Mouse (Mus musculus) monocyte, adult 5-6 weeks (primary cell): Measurements from ENCODE around the gene Irf2. TPM values are rescaled to one million over a fixed set of nuclear protein-coding genes. Genes with fewer than 3 reads are reported as not detected.
"Not testable (repeated sequence)": the region's sequence is repeated elsewhere in the genome, so short reads cannot be mapped to it uniquely, and the experiment has no call there.

ENCODE experiments used
- ATAC-seq: fragments of 153-309, 156-312 bp; replicated peaks from 2 replicates; pipeline ENCODE4 v1.8.0; 2017; ENCODE audit warnings: mild to moderate bottlenecking; ENCODE audit not compliant: low TSS enrichment, insufficient number of reproducible peaks, severe bottlenecking, poor library complexity, low FRiP score
- total RNA-seq: library from RNA; stranded (forward); fragments of 200-1000, 200-491, 200-594 nt; gene quantifications from 3 replicates; pipeline ENCODE4 v1.2.3, GENCODE M21; 2017

Gene Irf2
- total RNA-seq, 1 experiment from 2014 or later: 109 TPM

DNA sequence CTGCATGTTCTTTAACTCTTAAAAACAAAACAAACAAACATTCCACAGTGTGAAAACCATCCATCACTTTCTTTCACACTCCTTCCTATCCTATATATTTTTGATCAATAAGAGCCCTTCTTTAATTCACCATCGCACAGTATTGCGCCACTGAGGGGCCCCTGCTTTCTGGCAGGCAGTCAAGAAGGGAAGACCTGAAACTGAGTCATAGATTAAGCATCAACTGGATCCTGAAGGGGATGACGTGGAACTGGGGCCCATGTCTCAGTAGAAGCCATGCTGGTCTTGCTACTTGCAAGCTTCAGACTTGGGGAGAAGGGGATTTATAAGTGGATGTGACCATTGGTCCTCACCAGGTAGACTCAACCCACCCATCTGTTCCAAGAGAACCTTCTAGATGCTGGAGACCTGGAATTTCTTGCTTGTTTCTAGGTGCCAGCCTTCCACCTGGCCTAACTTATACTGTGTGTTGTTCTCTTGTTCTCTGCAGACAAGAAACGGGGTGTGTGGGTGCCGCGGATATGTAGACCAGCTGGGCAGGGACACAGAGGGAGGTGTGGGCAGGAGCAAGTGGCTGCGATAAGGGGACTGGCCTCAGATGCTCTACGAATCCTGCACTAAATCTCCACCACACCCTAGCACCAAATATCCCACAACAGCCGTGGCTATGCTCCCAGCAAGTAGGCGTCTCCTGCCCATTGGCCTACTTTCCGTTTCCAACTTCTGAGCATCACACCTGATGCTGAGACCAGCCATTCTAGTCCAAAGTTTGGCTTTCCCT, 18.3 kb upstream of the Irf2 start:
- ATAC-seq: no peak

DNA sequence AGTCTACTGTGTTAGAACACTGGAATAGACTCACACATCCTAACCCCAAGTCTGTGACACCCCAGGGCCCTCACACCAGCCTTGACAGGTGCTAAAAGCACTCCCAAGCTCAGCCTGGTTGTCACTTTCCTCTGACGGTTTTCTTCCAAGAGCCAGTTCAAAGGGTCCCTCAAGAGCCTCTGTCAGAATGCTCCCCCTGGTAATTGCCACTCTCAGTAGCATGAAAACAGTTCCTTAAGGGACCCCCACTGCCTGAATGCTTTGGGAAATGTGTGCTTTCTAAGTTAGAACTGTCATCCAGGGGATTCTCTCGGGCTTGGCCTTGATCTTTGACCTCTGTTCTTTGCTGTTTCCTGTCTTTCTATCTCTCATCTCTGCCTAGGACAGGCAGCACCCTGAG, 17.0 kb upstream of the Irf2 start:
- no peak for ATAC-seq

DNA sequence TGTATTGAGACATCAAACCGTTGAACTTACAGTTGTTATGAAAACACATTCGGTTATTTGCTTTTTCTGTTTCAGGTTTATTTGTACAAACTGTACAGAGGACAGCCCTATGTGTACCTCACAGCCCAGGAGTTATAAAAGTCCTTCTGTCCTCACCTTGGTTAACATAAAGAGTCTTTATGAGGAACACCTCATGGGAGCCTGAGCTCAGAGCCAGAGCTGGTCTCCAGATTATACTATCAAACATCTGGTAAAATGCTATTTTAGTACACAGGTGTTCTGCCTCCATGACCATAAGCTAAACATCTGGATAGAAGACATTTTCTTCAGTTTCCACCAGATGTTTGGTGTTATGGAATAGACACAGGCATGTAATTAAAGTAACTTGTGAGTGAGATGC, 13.1 kb upstream of the Irf2 start:
- ATAC-seq: no peak

DNA sequence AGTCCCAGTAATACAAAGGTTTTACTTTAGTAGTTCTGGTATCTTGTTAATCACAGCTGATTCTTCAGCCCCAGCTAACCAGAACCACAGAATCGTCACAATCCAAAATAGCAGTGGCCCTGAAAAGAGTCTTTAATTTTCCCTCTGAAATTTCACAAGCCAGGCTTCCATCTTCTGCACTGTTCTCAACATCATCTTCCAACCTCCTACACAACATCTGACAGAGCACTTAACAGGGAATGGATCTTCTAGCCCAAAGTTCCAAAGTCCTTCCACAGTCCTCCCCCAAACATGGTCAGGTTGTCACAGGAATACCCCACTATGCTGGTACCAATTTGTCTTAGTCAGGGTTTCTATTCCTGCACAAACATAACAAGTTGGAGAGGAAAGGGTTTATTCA, 9.9 kb upstream of the Irf2 start:
- not testable (repeated sequence) for ATAC-seq

DNA sequence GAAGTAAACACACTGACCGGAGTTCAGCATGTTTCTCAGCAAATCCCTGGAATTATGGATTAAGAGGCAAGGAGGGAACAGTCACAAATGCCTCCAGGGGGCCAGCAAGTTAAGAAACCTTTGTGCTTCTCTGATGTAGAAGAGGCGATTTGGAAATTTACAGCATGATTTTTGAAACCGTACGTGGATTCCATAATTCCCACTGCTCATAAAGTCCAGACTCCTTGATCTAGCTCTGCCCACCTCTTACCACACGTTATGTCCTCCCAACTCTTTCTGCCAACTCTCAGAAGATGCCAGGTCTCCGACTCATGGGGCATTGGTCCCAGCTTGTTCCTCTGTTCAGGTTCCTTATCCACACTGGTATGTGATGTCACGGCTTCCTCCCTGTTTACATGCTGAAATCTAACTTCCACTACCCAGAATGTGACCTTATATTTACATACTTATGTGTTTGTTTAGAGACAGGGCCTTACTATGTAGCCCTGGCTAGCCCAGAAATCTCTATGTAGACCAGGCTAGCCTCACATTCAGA, 7.1 kb upstream of the Irf2 start:
- ATAC-seq: peak; percentile 86

DNA sequence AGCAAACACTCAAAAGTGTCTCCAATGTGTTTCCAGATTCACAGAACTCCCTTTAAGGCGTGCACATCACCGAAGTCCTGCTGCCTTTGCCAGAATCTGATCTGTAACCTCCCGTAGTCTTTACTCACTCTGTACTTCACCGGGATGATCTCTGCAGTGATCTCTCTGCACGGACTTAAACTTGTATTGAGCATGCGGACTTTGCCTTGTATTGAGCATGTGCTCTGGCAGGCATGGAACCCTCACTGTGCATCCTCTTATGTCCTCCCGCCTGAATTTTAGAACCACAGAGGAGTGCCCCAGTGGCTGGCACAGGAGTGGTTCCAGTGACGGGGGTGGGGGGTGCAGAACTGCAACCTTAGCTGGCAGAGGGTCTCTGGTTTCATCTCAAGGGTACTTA, 5.9 kb upstream of the Irf2 start:
- ATAC-seq: no peak

DNA sequence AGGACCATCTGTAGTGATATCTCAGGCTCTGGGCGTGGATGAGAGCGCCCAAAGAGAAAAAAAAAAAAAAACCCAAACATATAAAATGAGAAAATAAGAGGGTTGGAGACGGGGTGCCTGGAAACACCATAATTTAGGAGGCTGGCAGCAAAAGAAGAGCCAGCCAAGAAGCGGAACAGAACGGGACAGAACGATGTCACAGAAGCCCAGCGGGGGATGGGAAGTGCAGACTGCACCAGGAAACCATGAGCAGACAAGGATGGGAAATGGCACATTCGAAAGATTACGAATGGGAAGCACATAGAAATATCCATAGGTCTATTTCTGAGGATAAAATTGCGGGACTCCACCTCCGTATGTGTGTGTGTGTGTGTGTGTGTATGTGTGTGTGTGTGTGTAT, 4.0 kb upstream of the Irf2 start:
- no peak for ATAC-seq

DNA sequence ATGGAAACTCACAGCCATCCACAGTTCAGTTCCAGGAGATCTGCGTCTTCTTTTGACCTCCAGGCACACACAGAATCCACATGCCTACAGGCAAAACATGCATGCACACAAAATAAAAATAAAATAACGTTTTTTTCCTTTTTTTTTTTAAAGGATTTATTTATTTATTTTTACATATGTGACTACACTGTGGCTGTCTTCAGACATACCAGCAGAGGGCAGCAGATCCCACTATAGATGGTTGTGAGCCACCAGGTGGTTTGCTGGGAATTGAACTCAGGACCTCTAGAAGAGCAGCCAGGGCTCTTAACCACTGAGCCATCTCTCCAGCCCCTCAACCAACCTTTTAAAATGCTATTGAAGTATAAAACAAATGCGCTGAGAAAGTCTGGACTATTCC, 3.3 kb upstream of the Irf2 start:
- no peak for ATAC-seq

DNA sequence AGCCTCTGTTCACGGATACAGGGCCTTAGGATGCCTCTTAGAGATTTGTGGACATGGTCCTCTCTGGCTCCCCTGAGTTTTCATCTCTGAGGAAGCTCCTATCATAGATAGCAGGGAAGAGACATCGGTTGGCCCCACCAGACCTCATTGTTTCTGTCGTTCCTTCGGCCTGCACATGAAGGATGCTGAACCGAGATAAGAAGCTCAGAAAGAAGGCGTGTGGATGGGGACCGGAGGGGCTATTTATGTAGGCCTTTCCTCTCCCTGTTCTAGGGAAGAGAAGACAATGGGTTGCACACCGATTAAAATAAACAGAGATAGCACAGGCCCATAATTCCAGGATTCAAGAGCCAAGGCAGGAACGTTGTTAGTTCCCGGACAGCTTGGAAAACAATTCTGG, 2.1 kb upstream of the Irf2 start:
- no peak for ATAC-seq

DNA sequence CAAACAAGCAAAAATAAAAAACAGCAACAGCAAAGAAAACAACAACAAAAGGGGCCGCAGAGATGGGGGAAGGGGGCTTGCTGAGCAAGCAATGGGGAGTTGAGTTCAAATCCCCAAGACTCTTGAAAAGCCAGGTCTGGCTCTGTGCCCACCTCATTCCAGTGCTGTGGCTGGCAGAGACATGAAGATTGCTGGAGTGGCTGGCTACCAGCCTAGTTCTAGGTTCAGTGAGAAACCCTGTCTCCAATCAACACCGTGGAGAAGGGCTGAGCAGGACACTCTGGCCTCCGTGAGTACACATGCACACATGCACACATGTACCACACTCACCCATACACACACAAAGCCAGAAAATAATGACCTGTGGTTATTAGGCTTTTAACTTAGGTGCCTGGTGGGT, 1.6 kb upstream of the Irf2 start:
- ATAC-seq: no peak

DNA sequence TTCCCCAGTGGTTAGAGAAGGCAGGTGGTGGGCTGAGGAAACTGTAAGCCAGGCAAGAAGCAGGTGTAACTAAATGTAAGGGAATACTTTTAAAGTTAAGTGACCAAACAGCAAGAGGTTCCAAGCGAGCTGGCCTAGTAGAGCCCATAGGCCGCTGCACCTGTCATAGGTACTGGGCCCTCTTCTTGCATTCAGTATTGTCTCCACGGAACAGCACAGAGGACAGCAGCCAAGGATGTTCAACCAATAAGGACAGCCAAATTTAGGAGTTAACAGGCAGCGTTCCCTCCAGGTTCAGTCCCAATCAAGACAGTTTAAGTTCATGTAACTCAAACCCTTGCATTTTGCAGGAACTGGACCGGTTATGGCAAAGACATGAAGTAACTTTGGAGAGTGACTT, 931 bp upstream of the Irf2 start:
- ATAC-seq: no peak

DNA sequence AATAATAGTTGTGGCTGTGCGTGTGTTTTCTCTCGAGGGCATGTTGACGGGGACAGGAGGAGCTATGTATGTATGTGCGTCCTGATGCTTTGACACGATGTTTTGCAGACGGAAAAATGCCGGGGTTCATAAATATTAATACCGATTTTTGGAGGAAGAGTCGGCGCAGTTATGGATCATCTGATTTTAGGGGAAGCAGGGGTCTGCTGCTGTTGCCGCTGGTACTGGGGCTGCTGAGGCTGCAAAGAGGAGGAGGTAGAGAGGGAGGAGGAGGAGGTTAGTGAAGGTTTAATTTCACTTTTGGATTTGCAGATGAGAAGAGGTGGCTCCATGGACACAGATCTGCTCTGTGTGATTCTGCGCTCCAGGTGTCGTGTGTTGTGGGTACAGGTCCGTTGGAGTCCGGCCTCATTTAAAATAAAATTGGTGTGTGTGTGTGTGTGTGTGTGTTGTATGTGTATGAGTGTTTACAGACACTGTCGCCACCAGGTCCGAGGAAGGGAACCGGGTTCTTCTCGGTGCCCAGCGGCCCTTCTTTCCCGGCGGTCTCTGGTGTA, 502 bp downstream of the Irf2 start:
- no peak; the same call in 1 of the 2 replicates for ATAC-seq

DNA sequence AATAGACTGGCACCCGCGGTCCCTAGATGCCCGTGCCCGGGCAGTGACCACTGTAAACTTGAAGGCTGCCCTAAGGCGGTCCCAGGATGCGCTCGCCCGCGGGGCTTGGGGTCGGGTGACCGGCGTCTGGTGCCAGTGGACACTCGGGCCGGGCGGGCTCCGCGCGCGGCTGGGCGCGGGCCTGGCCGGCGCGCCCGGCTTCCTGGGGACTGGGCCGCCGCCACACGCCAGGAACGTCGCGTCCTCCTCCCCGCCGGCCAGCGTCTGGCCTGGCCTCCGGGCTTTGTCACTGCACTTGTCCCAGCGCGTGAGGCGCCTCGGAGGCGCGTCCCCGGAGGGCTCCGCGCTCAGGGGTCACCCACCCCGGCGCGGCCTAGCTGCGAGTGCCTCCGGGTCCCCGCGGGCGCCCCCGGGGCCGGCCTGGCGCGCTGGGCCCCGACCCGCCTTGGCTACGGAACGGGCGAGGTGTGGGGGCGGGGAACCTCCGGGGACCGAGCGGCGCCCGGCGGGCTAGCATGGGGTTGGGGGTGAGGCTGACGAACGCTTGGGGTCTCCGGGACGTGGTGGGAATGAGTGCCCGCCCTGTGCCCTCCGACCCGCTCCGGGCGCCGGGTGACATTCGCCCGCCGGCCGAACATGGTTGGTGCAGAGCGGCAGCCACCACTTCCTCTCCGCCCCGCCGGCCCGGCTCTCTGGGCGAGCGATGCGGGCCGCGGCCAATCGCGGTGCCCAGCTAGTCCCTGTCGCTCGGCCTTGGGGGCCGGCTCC, 1.2 kb downstream of the Irf2 start:
- ATAC-seq: peak; percentile 36

DNA sequence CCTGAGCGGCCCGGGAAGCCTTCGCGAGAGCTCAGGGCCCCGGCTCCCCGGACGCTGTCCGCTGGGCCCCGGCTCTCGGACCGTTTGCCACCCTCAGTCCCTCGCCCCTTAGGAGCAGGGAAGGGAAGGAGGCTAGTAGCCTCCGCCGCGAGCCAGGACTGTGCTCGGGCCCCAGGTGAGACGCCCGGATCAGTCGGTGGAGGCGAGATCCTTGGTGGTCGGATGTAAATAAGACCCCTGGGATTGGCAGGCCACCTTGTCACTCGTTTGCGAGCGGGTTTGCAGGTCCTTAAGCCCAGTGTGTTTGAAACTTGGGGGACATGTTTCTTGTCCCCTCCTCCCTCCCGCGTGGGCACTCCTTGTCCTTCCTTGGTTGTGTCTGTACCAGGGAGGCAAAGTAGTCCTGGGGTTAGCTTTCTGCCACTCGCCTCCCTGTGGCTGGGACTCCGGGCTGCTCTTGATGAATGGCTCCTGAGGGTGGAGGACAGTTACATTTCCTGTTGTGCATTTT, 1.8 kb downstream of the Irf2 start:
- ATAC-seq: peak; percentile 4; the same call in 1 of the 2 replicates

DNA sequence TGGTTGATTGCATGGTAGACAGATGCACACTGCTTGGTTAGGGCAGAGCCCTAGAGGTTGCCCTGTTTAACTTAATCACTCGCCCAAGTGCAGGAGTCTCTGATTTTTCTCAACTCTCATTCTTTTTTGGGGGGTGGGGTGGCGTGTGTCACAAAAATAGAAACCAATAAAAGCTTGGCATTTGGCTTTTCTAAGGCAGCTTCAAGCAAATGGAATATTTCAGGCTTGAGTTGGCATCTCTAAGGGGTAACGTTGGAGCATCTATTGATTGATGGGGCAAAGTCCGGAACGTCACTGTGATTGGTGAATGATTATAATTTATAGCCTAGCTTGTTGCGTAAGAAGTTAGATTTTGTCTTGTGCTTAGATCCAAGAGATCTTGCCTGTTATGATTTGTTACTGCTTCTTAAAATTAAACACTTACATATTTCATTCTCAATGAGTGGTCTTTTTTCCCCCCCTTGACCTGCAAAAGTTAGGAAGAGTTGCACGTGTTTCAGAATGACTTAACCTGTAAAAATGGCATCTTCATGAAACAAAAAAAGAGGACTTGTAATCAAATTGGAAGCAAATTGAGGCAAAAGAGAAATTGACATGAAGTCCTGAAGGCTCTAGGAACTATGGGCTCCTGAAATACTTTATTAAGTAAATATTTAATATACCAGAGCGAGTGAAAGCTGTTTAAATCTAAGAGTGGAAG, 2.6 kb downstream of the Irf2 start:
- no peak for ATAC-seq

DNA sequence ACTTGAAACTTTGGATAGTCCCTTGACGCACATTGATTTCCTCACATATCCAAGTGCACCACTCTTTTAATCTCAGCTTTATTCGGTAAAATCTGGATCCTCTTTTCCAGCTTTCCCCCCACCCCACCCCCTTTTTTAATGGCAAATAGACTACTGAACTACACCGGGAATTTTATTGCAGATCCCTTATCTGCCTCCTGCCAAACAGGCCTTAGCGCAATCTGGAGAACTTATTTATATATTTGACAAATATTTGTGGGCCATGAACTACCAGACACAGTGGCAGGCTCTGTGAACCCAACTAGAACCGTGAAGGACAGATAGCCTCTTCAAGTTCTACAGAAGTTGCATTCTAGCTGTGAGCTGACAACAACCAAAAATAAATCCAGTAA, 3.2 kb downstream of the Irf2 start:
- ATAC-seq: no peak

DNA sequence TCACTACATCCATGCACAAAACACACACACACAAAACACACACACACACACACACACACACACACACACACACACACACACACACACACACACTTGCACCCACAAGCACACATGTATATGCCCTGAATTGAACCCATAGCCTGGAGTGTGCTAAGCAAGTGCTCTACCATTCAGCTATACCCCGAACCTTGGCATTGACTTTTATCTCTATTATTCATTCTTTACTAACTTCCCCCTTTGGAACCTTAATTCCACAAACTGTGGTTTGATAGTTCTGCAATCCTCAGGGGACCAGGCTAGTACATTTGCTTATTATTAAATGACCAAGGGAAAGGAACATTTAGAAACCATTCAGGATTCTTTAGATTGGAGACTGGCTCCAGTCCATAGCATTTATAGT, 5.9 kb downstream of the Irf2 start:
- no peak for ATAC-seq

DNA sequence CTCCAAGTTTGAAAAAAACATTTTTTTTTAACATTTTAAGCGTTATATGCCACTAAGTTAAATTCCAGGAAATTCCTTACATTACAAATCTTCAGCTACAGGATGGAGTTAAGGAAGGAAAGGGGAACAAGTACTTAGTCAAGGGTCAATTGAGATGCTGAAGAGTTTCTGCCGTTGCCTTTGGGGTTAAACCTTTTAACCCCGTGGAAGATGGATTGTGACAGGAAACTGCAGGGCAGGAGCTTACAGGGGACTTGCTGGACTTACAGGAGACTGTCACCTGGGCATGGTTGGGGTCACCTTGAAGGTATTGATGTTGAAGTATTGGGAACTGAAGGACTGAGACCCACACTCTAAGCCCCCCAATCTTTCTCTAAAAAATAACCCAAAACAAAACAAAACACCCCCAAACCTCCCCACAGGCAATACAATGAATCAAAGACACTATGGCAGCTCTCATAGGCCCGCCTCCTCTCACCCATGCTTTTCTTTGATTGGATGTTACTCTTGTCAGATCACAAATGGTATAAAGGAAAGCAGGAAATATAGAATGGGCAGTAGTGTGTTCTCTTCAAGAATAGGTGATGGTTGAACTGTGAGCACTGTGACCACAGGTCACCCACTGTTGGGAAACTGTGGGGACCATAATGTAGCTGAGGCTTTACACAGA, 7.9 kb downstream of the Irf2 start:
- no peak for ATAC-seq
